Mouse (Mus musculus): ENCODE measurements around the gene Ak7. TPM values are rescaled to one million over a fixed set of nuclear protein-coding genes. Genes with fewer than 3 reads are reported as not detected.

The Ak7 gene
- polyA plus RNA-seq, 1 experiment from 2014 or later = 0.19 TPM

DNA sequence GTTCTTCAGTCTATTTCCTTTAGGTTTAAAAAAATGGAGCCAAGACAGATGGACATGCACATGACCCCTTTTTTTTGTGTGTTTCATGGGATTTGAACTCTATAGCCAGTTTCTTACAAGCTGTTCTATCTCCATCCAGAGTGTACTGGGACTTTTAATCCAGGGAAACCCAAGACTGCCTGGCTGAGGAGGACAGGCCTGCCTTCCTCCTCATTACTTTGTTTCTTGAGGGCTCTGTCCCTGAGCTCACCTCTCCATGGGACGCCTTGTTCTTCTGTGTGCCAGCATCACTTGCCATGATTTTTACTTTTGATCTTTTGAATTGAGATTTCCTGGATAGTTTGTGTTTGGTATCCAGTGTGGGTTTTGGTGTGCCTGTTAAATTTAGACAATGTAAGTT, 80.3 kb downstream of the Ak7 start:
- H3K36me3 ChIP-seq (ENCODE audit: control insufficient read depth, insufficient read depth, low read length) = no peaks in the 10 kb centered on the region
- no peaks in the 10 kb centered on the region for H3K9me3 ChIP-seq (replicated peaks; ENCODE audit: control insufficient read depth, low read length)
- no peaks in the 10 kb centered on the region for H3K27me3 ChIP-seq (ENCODE audit: control insufficient read depth, insufficient read depth, low read length)
- no peak for ATAC-seq (replicated peaks; ENCODE audit: insufficient number of reproducible peaks, low FRiP score, low TSS enrichment)
- WGBS (ENCODE audit: insufficient replicate concordance) = 73% methylated on average over 1 of the region's 1 CpGs
- peaks cover 11% of the 10 kb centered on the region for H3K4me1 ChIP-seq (ENCODE audit: control insufficient read depth, insufficient read depth, low read length)
- peak overlapping the region; percentile 97 for H3K9ac ChIP-seq (ENCODE audit: low read depth, low read length)
- no peak overlapping the region for H3K27ac ChIP-seq (ENCODE audit: low read depth, low read length)
- H3K4me2 ChIP-seq = peak overlapping the region; percentile 92
- H3K4me3 ChIP-seq (ENCODE audit: low read depth, low read length) = peak overlapping the region; percentile 96

DNA sequence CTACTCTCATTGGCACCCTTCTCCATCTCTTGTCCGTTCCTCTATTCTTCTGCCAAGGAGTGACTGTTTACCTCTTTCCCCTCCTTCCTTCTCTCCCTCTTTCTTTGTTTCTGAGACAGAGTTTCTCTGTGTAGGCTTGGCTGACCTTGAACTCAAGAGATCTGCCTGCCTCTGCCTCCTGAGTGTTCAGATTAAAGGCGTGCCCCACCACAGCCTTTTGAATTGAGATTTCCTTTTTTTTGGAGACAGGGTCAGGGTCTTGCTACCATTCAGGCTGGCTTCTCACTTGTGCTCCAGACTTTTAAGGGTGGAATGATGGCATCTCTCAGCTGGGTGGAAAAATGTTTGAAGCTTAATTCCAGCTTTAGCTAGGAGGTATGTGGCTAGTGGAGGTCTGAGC, 81.8 kb downstream of the Ak7 start:
- WGBS (ENCODE audit: insufficient replicate concordance) = 88% methylated on average over 2 of the region's 2 CpGs
- no peaks in the 10 kb centered on the region for H3K9me3 ChIP-seq (replicated peaks; ENCODE audit: control insufficient read depth, low read length)
- ATAC-seq (replicated peaks; ENCODE audit: insufficient number of reproducible peaks, low FRiP score, low TSS enrichment) = no peak
- H3K27me3 ChIP-seq (ENCODE audit: control insufficient read depth, insufficient read depth, low read length) = no peaks in the 10 kb centered on the region
- no peak overlapping the region for H3K4me3 ChIP-seq (ENCODE audit: low read depth, low read length)
- H3K4me2 ChIP-seq = no peak overlapping the region
- H3K36me3 ChIP-seq (ENCODE audit: control insufficient read depth, insufficient read depth, low read length) = no peaks in the 10 kb centered on the region
- no peak overlapping the region for H3K27ac ChIP-seq (ENCODE audit: low read depth, low read length)
- peaks cover 11% of the 10 kb centered on the region for H3K4me1 ChIP-seq (ENCODE audit: control insufficient read depth, insufficient read depth, low read length)
- H3K9ac ChIP-seq (ENCODE audit: low read depth, low read length) = no peak overlapping the region

DNA sequence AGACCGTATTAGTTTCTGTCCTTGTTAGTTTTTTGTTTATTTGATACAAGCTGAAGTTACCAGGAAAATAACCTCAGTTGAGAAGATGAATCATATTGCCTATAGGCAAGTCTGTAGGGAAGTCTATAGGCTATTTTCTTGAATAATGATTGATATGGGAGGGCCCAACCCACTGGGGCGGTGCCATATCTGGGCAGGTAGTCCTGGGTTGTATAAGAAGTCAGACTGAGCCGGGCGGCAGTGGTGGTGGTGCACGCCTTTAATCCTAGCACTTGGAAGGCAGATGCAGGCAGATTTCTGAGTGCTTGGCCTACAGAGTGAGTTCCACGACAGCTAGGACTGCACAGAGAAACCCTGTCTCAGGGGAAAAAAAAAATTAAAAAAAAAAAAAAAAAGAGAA, 84.1 kb downstream of the Ak7 start:
- WGBS (ENCODE audit: insufficient replicate concordance) = 93% methylated on average over 6 of the region's 6 CpGs
- Histone ChIP-seq H3K4me1 (ENCODE audit: control insufficient read depth, insufficient read depth, low read length) (peaks cover 11% of the 10 kb centered on the region), H3K4me2 (no peak overlapping the region), H3K9ac (ENCODE audit: low read depth, low read length) (no peak overlapping the region), H3K36me3 (ENCODE audit: control insufficient read depth, insufficient read depth, low read length) (no peaks in the 10 kb centered on the region), H3K27me3 (ENCODE audit: control insufficient read depth, insufficient read depth, low read length) (no peaks in the 10 kb centered on the region), H3K9me3 (replicated peaks; ENCODE audit: control insufficient read depth, low read length) (no peaks in the 10 kb centered on the region), H3K4me3 (ENCODE audit: low read depth, low read length) (no peak overlapping the region), H3K27ac (ENCODE audit: low read depth, low read length) (no peak overlapping the region)
- no peak for ATAC-seq (replicated peaks; ENCODE audit: insufficient number of reproducible peaks, low FRiP score, low TSS enrichment)

DNA sequence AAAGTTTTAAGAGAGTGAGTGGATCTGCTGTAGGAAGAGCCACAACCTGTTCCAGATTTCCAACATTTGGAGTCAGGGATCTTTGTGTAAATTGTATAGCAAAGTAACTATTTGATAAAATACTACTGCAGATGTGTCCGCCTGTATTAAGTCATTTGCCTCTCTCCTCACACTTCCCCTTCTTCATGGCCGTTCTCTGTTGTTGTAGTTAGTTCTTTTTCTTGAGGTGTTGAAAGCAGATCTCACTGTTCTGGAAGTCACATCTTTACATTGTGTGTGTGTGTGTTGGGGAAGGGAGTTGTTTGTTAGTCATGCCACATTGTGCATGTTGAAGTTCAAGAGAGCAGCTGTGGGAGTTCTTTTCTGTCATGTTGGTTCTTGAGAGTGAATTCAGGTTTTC, 89.1 kb downstream of the Ak7 start:
- Histone ChIP-seq H3K9ac (ENCODE audit: low read depth, low read length) (no peak overlapping the region), H3K9me3 (replicated peaks; ENCODE audit: control insufficient read depth, low read length) (no peaks in the 10 kb centered on the region), H3K4me3 (ENCODE audit: low read depth, low read length) (no peak overlapping the region), H3K4me2 (no peak overlapping the region), H3K36me3 (ENCODE audit: control insufficient read depth, insufficient read depth, low read length) (no peaks in the 10 kb centered on the region), H3K27me3 (ENCODE audit: control insufficient read depth, insufficient read depth, low read length) (no peaks in the 10 kb centered on the region), H3K27ac (ENCODE audit: low read depth, low read length) (no peak overlapping the region), H3K4me1 (ENCODE audit: control insufficient read depth, insufficient read depth, low read length) (0 out of 2 replicates have a peak, but pooled peaks cover 4% of the 10 kb centered on the region)
- WGBS (ENCODE audit: insufficient replicate concordance) = 82% methylated on average over 2 of the region's 2 CpGs
- no peak for ATAC-seq (replicated peaks; ENCODE audit: insufficient number of reproducible peaks, low FRiP score, low TSS enrichment)

DNA sequence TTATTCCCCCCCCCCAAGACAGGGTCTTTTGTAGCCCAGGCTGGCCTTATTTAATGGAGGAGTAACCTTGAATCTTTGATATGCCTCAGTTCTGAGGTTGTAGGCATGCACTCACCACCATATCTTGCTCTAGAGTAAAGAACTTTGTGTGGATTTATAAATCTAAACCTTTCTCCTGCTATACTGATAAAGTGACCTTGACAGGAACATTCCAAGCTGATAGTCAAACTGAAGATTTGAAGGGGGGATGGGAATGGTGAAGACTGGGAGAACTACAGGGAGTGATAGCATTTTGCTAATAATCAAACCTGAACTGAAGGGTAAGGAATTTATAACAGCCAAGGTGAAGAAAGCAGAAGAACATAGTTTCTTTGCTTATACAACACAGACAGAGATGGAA, 92.2 kb downstream of the Ak7 start:
- no peak overlapping the region for H3K27ac ChIP-seq (ENCODE audit: low read depth, low read length)
- H3K27me3 ChIP-seq (ENCODE audit: control insufficient read depth, insufficient read depth, low read length) = no peaks in the 10 kb centered on the region
- H3K4me2 ChIP-seq = no peak overlapping the region
- no peak overlapping the region for H3K9ac ChIP-seq (ENCODE audit: low read depth, low read length)
- H3K4me1 ChIP-seq (ENCODE audit: control insufficient read depth, insufficient read depth, low read length) = 0 out of 2 replicates have a peak, but pooled peaks cover 4% of the 10 kb centered on the region
- no peak overlapping the region for H3K4me3 ChIP-seq (ENCODE audit: low read depth, low read length)
- no peak for ATAC-seq (replicated peaks; ENCODE audit: insufficient number of reproducible peaks, low FRiP score, low TSS enrichment)
- no peaks in the 10 kb centered on the region for H3K9me3 ChIP-seq (replicated peaks; ENCODE audit: control insufficient read depth, low read length)
- no peaks in the 10 kb centered on the region; the same call in 1 of the 2 replicates for H3K36me3 ChIP-seq (ENCODE audit: control insufficient read depth, insufficient read depth, low read length)

DNA sequence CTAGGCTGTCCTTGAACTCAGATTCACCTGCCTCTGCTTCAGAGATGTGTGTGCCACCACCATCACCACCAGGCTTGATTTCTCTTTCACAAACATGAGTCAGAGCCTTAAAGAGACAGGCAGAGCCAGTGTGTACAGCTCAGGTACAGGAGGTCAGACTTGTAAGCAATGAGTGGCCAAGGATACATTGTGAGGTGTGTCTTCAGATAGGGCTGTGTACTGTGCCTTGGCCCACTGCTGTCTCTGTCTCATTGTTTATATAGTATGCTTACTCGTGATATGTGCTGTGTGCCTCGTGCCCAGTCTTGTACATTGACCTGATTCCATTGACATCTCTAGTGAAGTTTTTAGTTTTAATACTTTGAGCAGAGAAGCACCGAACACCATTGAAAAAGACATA, 100.0 kb downstream of the Ak7 start:
- no peak for ATAC-seq (replicated peaks; ENCODE audit: insufficient number of reproducible peaks, low FRiP score, low TSS enrichment)
- WGBS (ENCODE audit: insufficient replicate concordance) = 90% methylated on average over 3 of the region's 3 CpGs
- Histone ChIP-seq H3K27ac (ENCODE audit: low read depth, low read length) (no peak overlapping the region), H3K9ac (ENCODE audit: low read depth, low read length) (no peak overlapping the region), H3K9me3 (replicated peaks; ENCODE audit: control insufficient read depth, low read length) (no peaks in the 10 kb centered on the region), H3K4me3 (ENCODE audit: low read depth, low read length) (no peak overlapping the region), H3K36me3 (ENCODE audit: control insufficient read depth, insufficient read depth, low read length) (peaks cover 14% of the 10 kb centered on the region), H3K4me1 (ENCODE audit: control insufficient read depth, insufficient read depth, low read length) (no peaks in the 10 kb centered on the region), H3K4me2 (no peak overlapping the region), H3K27me3 (ENCODE audit: control insufficient read depth, insufficient read depth, low read length) (no peaks in the 10 kb centered on the region)

DNA sequence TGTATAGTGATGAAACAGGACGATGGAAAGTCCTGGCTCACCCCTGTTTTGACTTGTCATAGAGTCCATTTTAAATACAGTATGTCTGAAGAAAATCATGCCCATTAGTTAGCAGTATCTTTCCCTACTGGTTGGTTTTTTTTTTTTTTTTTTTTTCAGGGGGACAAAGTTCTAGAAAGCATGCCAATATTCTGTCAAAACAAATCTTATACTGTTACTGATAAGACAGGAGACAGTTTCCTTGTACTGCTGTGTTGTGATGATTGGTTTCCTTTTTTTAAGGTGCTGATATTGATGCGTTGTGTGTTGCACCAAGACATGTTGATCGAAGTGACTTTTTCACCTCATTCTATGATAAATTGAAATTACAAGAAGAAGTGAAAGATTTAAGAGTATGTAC, 100.4 kb downstream of the Ak7 start:
- H3K4me3 ChIP-seq (ENCODE audit: low read depth, low read length) = no peak overlapping the region
- H3K27me3 ChIP-seq (ENCODE audit: control insufficient read depth, insufficient read depth, low read length) = no peaks in the 10 kb centered on the region
- no peak overlapping the region for H3K27ac ChIP-seq (ENCODE audit: low read depth, low read length)
- no peak overlapping the region for H3K9ac ChIP-seq (ENCODE audit: low read depth, low read length)
- H3K36me3 ChIP-seq (ENCODE audit: control insufficient read depth, insufficient read depth, low read length) = peaks cover 17% of the 10 kb centered on the region
- H3K4me2 ChIP-seq = no peak overlapping the region
- no peaks in the 10 kb centered on the region for H3K9me3 ChIP-seq (replicated peaks; ENCODE audit: control insufficient read depth, low read length)
- H3K4me1 ChIP-seq (ENCODE audit: control insufficient read depth, insufficient read depth, low read length) = no peaks in the 10 kb centered on the region
- no peak for ATAC-seq (replicated peaks; ENCODE audit: insufficient number of reproducible peaks, low FRiP score, low TSS enrichment)
- 89% methylated on average over 3 of the region's 3 CpGs for WGBS (ENCODE audit: insufficient replicate concordance)

DNA sequence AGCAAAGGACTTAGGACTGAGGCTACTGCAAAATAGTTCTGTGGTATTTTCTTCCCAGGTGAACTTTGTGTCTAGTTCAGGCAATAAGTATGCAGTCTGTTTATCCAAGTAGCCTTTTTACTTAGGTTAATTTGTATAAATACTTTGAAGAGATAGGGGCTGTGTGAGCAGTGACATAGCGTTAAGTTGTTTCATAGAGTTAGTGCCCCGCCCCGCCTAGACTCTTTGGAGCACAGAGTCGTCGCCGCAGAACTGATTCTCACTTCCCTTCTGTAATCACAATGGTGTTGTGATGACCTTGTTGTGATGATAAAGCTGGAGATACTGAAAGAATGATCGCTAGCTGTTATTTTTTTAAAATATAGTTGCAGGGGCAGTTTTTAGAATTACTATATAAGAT, 101.6 kb downstream of the Ak7 start:
- Histone ChIP-seq H3K9me3 (replicated peaks; ENCODE audit: control insufficient read depth, low read length) (no peaks in the 10 kb centered on the region), H3K9ac (ENCODE audit: low read depth, low read length) (no peak overlapping the region), H3K4me2 (no peak overlapping the region), H3K27me3 (ENCODE audit: control insufficient read depth, insufficient read depth, low read length) (no peaks in the 10 kb centered on the region), H3K4me1 (ENCODE audit: control insufficient read depth, insufficient read depth, low read length) (no peaks in the 10 kb centered on the region), H3K4me3 (ENCODE audit: low read depth, low read length) (no peak overlapping the region), H3K27ac (ENCODE audit: low read depth, low read length) (no peak overlapping the region), H3K36me3 (ENCODE audit: control insufficient read depth, insufficient read depth, low read length) (peaks cover 22% of the 10 kb centered on the region)
- 82% methylated on average over 7 of the region's 7 CpGs for WGBS (ENCODE audit: insufficient replicate concordance)
- no peak for ATAC-seq (replicated peaks; ENCODE audit: insufficient number of reproducible peaks, low FRiP score, low TSS enrichment)

DNA sequence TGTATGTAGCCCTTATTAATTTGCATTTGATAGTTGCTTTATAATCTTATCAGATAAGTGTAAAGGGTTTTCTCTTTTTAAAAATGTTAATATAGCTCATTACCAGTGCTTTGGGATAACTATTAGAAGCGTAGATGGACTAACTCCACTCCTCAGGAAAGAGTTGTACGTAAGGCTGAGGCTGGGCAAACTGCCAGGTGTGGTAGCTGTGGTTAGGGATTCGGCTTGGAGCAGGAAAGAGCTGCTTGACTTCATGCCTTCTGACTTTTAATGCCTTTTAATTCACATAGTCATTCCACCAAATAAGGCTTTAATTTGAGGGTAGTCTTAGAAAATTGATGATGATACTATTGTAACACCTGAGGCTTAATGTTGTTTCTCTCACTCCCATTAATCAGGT, 103.2 kb downstream of the Ak7 start:
- H3K4me2 ChIP-seq = no peak overlapping the region
- WGBS (ENCODE audit: insufficient replicate concordance) = 71% methylated on average over 3 of the region's 3 CpGs
- H3K27me3 ChIP-seq (ENCODE audit: control insufficient read depth, insufficient read depth, low read length) = no peaks in the 10 kb centered on the region
- no peak for ATAC-seq (replicated peaks; ENCODE audit: insufficient number of reproducible peaks, low FRiP score, low TSS enrichment)
- H3K4me3 ChIP-seq (ENCODE audit: low read depth, low read length) = no peak overlapping the region
- H3K9ac ChIP-seq (ENCODE audit: low read depth, low read length) = no peak overlapping the region
- H3K36me3 ChIP-seq (ENCODE audit: control insufficient read depth, insufficient read depth, low read length) = peaks cover 25% of the 10 kb centered on the region
- no peaks in the 10 kb centered on the region for H3K9me3 ChIP-seq (replicated peaks; ENCODE audit: control insufficient read depth, low read length)
- H3K4me1 ChIP-seq (ENCODE audit: control insufficient read depth, insufficient read depth, low read length) = no peaks in the 10 kb centered on the region
- H3K27ac ChIP-seq (ENCODE audit: low read depth, low read length) = no peak overlapping the region

Data from heart, embryonic 11.5 days (tissue).